Mouse (Mus musculus): Measurements from ENCODE around the gene Nolc1. TPM values are rescaled to one million over a fixed set of nuclear protein-coding genes. Genes with fewer than 3 reads are reported as not detected.
A peak's percentile ranks its signal among the peaks of the same experiment; 100 is the strongest.

The Nolc1 gene
- polyA plus RNA-seq, 1 experiment, result 4.3 TPM

DNA sequence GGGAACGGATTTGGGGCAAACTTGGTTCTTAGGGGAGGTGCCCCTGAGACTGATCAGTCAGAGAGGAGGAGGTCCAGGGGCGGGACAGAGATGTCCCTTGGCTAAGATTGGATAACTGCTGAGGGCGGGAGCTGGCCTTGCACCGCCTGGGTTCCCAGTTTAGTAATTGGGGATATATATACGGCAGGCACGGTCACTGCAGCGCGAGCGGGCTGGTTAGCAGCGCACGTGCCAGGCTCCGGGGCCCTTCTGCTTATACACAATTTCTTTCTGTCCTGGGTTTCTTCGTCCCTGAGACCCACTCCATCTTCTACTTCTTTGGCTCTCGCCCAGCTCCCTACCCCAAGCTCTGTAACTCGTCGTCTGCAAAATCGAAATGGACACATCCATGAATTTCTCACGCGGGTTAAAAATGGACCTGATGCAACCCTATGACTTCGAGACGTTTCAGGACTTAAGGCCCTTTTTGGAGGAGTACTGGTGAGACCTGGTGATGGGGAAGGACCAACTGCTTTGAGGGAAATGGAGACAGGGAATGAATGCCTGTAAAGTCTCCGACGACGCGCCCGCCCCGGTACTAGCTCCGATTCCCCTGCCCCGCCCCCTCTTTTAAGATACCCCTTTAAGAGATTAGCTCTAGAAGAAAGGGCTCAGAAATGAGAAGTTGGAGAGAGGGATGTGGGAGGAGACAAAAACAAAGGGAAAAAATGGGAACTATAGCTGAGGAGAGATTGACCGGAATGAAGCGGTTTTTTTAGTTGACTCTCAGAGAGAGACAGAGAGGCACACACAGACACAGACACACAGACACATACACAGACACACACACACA, 56.2 kb downstream of the Nolc1 start, which contains the start of gene Elovl3:
Gene Elovl3, plus strand, starts transcription at position 204 of the 832 bp plus-strand sequence.
- no peaks in the 10 kb centered on the region for H3K36me3 ChIP-seq (ENCODE audit: control insufficient read depth, insufficient read depth, low read length)
- H3K27ac ChIP-seq (ENCODE audit: insufficient read depth, low read depth, low read length), result no peak within 1 kb of the TSS
- H3K4me1 ChIP-seq (ENCODE audit: control insufficient read depth, insufficient read depth, insufficient read length, low read length), result peaks cover 8% of the 10 kb centered on the region
- 2% methylated on average over 31 of the region's 31 CpGs for WGBS
- H3K4me3 ChIP-seq (ENCODE audit: low read depth, low read length), result peak within 1 kb of the TSS; percentile 23
- no peak for TF ChIP-seq POLR2A (IDR thresholded peaks at IDR 0.05; ENCODE audit: low read depth, low read length)
- TF ChIP-seq CTCF (IDR thresholded peaks at IDR 0.05; ENCODE audit: extremely low read depth, insufficient read length, insufficient replicate concordance, low read depth, low read length), result no peak
- H3K27me3 ChIP-seq (ENCODE audit: control insufficient read depth, insufficient read depth, low read length), result peaks cover 30% of the 10 kb centered on the region

DNA sequence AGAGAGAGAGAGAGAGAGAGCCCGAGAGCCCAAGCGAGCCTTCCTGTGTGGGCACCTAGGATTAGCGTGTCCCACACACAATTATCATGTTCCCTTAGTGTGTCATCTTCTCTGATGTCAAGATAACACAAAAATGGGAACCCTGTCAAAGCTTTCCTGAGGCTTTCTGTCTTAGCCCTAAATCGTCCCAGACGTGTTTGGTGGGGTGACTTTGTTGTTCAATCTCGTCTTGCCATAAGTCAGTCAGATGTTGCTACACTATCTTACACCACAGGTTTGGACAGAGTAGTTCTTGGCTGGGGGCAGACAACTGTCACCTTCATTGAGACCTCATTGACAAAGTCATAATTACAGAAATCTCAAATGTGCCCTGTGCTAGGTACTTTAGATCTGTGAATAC, 56.9 kb downstream of the Nolc1 start:
- no peak for TF ChIP-seq CTCF (IDR thresholded peaks at IDR 0.05; ENCODE audit: extremely low read depth, insufficient read length, insufficient replicate concordance, low read depth, low read length)
- no peak for TF ChIP-seq POLR2A (IDR thresholded peaks at IDR 0.05; ENCODE audit: low read depth, low read length)
- Histone ChIP-seq H3K27ac (ENCODE audit: insufficient read depth, low read depth, low read length) (no peak overlapping the region), H3K4me3 (ENCODE audit: low read depth, low read length) (no peak overlapping the region), H3K27me3 (ENCODE audit: control insufficient read depth, insufficient read depth, low read length) (peaks cover 31% of the 10 kb centered on the region), H3K4me1 (ENCODE audit: control insufficient read depth, insufficient read depth, insufficient read length, low read length) (peaks cover 13% of the 10 kb centered on the region), H3K36me3 (ENCODE audit: control insufficient read depth, insufficient read depth, low read length) (no peaks in the 10 kb centered on the region)
- 33% methylated on average over 6 of the region's 6 CpGs for WGBS

Other genes starting within 250 kb of the Nolc1 start
- gene Armh3, start 77.4 kb upstream of the Nolc1 start, polyA plus RNA-seq (2012; rRNA removed), result 3.6 and 7.5 TPM in 2 replicates
- 3.4 and 5.6 TPM in 2 replicates for gene Hps6, start 72.4 kb upstream of the Nolc1 start, polyA plus RNA-seq (2012; rRNA removed)
- 9.9 and 10.6 TPM in 2 replicates for gene Pprc1, start 31.0 kb upstream of the Nolc1 start, polyA plus RNA-seq (2012; rRNA removed)
- 35.6 and 60.8 TPM in 2 replicates for gene Ldb1, start 30.6 kb upstream of the Nolc1 start, polyA plus RNA-seq (2012; rRNA removed)
- not detected in 2 replicates for gene Elovl3, start 56.0 kb downstream of the Nolc1 start, polyA plus RNA-seq (2012; rRNA removed)
- not detected in 2 replicates for gene Pitx3, start 72.5 kb downstream of the Nolc1 start, polyA plus RNA-seq (2012; rRNA removed)
- gene Gbf1, start 76.6 kb downstream of the Nolc1 start, polyA plus RNA-seq (2012; rRNA removed), result 77.6 and 146 TPM in 2 replicates
- gene Nfkb2, start 228.5 kb downstream of the Nolc1 start, polyA plus RNA-seq (2012; rRNA removed), result 41.4 and 89.6 TPM in 2 replicates